Mouse (Mus musculus): ENCODE measurements around the gene Spon1.

- no peak for TF ChIP-seq EP300 (IDR thresholded peaks at IDR 0.05; ENCODE audit: insufficient read depth, low read depth, low read length)
- TF ChIP-seq CTCF (IDR thresholded peaks at IDR 0.05): no peak
- TF ChIP-seq POLR2A (IDR thresholded peaks at IDR 0.05; ENCODE audit: insufficient read depth, low read depth, low read length): no peak
Measured at GRCm38 (mm10) chr7:113915936-113916335, 150.1 kb downstream of the Spon1 start.

Data from heart, adult 2 months (tissue).